Mouse (Mus musculus) T-cell, adult 2 months (primary cell): ENCODE measurements around the gene 4930590J08Rik.
"Not testable (repeated sequence)": the region's sequence is repeated elsewhere in the genome, so short reads cannot be mapped to it uniquely, and the experiment has no call there.

Experiments used
- DNase-seq: peaks from one replicate; pipeline ENCODE4 v3.0.0; 2022; ENCODE audit warnings: low spot score

The 4930590J08Rik gene

GRCm38 (mm10) chr6:91902509-91902908, at the start of gene 4930590J08Rik:
Gene 4930590J08Rik (plus strand): TSS chr6:91902809.
- not testable (repeated sequence) for DNase-seq

DNA sequence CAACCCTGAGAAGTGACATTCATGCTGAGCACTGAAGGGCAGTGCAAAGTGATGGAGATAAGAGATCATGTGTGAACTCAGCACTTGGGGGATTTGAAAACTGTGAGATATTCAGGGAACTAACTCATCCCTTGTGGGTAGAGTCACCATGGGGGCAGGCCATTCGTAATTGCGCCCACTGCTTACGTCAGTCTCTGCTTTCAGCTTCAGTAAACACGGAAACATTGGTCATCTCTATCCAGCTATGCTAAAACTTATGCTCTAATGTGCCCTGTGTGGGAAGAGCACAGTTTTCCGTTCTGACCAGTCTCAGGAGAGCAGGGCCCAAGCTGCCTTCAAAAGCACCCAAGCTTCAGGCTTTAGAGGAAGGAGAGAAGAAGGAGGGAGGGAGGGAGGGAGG, 44.3 kb upstream of the 4930590J08Rik start:
- DNase-seq = no peak

- no peak for DNase-seq
Observed at GRCm38 (mm10) chr6:91862848-91863247, 39.8 kb upstream of the 4930590J08Rik start.

- peak; percentile 55 for DNase-seq
Observed at GRCm38 (mm10) chr6:91864595-91864994, 38.0 kb upstream of the 4930590J08Rik start.

DNA sequence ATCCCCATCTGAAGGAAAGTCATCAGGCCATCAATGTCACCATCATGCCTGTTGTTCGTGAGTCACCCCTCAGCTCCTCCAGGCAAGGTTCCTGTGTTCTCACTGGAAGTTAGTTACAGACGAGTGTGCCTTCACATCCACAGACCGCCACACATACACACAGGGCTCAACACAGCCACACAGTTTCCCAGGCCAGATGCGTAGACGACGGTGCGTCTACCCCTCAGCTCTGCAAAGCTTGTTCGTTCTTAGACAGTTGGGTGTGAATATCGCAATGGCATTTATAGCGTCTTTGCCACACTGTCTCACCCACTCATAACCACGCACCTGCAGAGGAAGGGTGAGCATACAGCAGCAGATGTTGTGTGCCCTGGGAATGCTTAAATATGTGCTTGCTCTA, 37.0 kb upstream of the 4930590J08Rik start:
- peak; percentile 50 for DNase-seq

DNA sequence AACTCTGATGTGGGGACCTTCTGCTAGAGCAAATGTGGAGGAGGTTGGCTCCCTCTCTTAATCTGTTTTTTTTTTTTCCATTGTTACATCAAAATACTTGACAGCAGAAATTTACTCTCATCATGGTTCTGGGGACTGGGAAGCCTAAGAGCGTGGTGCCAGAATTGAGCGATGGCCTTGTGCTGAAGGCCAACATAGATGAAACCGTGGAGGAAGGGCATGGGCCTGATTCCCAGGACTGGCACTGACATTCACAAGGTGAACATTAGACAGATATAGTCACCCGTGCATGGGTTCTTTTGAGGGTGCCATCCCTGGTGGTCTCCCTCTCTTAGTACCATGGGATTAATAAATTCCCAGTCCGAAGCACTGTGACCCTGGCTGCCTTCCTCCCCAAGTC, 34.5 kb upstream of the 4930590J08Rik start:
- DNase-seq = no peak

- DNase-seq = no peak
Observed at GRCm38 (mm10) chr6:91872781-91873180, 29.8 kb upstream of the 4930590J08Rik start.

- DNase-seq = peak; percentile 90
Observed at GRCm38 (mm10) chr6:91877885-91878651, 24.5 kb upstream of the 4930590J08Rik start, which contains the start of gene Ccdc174. Gene Ccdc174 (plus strand): TSS chr6:91878053.

GRCm38 (mm10) chr6:91883859-91884258, 18.8 kb upstream of the 4930590J08Rik start:
- no peak for DNase-seq

DNA sequence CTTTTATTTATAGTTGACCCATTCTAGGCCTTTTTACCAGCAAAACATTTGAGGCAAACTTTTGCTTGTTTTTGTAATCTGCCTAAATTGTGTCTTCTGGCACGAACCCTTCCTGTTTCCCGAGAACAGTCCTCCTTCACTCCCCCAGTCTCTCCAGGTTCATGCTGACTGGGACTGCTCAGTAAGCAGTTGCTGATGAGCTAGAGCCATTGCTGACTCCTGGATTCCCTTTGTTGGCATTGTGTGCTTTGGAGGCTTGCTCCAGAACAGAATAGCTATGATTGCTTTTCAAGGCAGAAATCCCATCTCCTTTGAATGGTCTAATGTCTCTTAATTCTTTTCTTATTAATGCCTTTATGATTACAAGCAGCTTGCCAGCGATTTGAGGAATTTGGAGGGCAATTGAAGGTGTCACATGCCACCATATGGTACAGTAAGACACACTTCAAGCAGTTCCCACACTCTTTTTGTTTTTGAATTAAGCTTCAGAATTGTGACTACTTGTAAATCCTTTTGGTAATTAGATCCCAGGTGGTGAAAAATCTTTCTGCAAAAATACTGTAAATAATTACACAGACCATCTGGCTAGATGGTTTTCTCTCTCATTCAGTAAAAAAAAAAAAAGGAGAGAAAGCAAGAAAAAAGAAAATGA, 13.2 kb upstream of the 4930590J08Rik start:
- no peak for DNase-seq

DNA sequence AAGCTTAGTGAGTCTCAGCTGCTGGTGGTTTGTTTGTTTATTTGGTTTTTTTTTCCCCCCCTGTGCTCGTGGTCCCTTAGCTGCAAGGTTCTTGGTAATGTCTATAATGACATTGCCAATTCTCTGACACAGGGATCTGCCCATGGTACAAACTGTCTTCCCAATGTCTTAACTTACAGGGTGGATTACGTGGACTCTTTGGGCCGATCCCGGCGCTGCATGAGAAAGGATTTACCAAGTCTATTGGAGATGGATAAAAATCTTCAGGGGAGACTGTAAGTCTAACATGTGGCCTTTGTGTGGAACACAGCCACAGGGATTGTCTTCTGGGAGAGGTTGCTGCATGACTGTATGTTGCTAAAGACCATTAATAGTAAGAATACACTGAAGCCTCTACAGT, 12.0 kb upstream of the 4930590J08Rik start:
- DNase-seq = no peak

- DNase-seq = no peak
Observed at GRCm38 (mm10) chr6:91891776-91892175, 10.8 kb upstream of the 4930590J08Rik start.

DNA sequence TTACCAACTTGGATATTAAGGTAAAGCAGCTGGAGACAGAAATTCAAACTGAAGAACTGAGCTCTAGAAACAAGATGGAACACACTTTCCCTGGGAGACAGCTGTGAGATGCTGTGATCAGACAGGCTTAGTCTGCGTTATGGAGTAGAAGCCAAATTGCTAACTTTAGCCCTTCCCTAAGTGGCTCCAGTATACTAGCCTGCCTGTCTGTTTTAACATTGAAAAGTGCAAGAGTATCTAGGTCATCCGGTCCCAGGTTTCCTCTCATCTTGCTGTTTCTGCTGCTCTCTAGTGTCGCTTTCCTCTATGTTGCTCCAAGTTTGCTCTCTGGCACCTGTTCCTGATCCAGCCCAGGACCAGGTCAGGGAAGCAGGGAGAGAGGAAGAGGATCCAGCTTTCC, 5.8 kb upstream of the 4930590J08Rik start:
- no peak for DNase-seq

- peak; percentile 53 for DNase-seq
Observed at GRCm38 (mm10) chr6:91901505-91901904, 1.1 kb upstream of the 4930590J08Rik start.

DNA sequence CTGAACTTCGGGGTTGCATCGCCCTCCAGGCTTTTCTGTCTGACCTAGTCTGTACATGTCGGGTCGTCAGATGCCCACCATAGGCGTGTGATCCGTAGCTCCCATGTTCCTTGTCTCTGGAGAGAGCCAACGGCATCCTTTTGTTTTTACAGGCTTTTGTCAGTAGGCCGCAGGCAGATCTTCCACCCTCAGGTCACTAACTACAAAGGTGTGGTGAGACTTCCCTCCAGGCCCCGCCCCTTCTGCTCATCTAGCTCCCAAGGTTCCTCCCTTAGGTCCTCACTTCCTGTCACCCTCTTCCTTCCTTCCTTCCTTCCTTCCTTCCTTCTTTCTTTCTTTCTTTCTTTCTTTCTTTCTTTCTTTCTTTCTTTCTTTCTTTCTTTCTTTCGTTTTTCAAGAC, 11.4 kb downstream of the 4930590J08Rik start:
- no peak for DNase-seq

- no peak for DNase-seq
Observed at GRCm38 (mm10) chr6:91917286-91917685, 14.7 kb downstream of the 4930590J08Rik start.

GRCm38 (mm10) chr6:91917716-91918115, 15.1 kb downstream of the 4930590J08Rik start:
- no peak for DNase-seq

DNA sequence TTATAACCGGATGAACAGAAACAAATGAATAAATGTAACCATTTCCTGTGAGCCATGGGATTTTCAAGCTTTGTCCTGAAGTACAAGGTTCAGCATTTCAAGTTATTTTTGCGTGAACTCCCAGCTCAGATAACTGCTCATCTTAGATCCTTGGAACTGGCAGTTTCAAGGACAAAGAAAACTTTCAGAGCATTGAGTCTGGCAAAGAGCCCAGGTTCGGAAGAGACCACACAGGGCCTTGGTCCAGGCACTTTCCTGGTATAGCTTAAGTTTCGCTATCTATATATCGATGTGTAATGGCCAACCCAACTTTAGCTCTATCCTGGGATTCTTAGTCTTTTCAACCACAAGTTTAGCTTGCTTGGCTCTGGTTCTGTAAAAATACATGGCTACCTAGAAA, 28.6 kb downstream of the 4930590J08Rik start:
- no peak for DNase-seq

- no peak for DNase-seq
Observed at GRCm38 (mm10) chr6:91938491-91938890, 35.9 kb downstream of the 4930590J08Rik start.

DNA sequence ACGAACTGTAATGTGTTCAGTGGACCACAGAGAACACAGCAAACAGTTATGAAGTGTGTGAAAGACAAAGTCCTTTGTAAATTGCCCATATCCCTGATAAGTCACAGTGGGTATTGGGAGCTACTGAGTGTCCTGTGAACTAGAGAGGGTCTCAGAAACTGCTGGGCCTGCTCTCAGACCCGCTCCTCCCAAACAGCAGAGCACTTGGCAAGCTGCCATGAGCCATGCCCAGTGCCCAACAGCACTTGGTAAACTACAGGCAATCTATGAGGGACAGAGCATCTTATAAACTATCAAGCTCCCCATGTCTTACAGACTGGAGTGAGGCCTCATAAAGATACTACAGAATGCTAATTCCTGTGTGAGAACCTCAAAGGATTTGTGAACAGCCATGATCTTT, 45.8 kb downstream of the 4930590J08Rik start:
- no peak for DNase-seq

- DNase-seq = not testable (repeated sequence)
Observed at GRCm38 (mm10) chr6:91958015-91958414, 55.4 kb downstream of the 4930590J08Rik start.

GRCm38 (mm10) chr6:91960028-91960811, 57.6 kb downstream of the 4930590J08Rik start:
- DNase-seq = no peak

GRCm38 (mm10) chr6:91963429-91963828, 60.8 kb downstream of the 4930590J08Rik start:
- DNase-seq = no peak
